Mouse (Mus musculus): ENCODE measurements around the gene Dach1.
A peak's percentile ranks its signal among the peaks of the same experiment; 100 is the strongest.

The Dach1 gene

GRCm38 (mm10) chr14:98169421-98170076, at the start of gene Dach1:
Gene Dach1, minus strand, starts transcription at chr14:98169765.
- DNase-seq (ENCODE audit: low spot score in 2 of 2), result peak in 1 of 2 experiments; percentile 21

- no peak for DNase-seq (ENCODE audit: low spot score in 2 of 2)
Observed at GRCm38 (mm10) chr14:98200089-98200488, 30.5 kb upstream of the Dach1 start.

GRCm38 (mm10) chr14:98181545-98181944, 12.0 kb upstream of the Dach1 start:
- DNase-seq (ENCODE audit: low spot score in 2 of 2), result no peak

- no peak for DNase-seq (ENCODE audit: low spot score in 2 of 2)
Observed at GRCm38 (mm10) chr14:98173831-98174230, 4.3 kb upstream of the Dach1 start.

- DNase-seq (ENCODE audit: low spot score in 2 of 2), result no peak
Observed at GRCm38 (mm10) chr14:98172394-98172905, 2.9 kb upstream of the Dach1 start.

- DNase-seq (ENCODE audit: low spot score in 2 of 2), result no peak
Observed at GRCm38 (mm10) chr14:98171861-98172260, 2.3 kb upstream of the Dach1 start.

GRCm38 (mm10) chr14:98168908-98169401, 610 bp downstream of the Dach1 start:
- peak; percentile 25 to 63 for DNase-seq (ENCODE audit: low spot score in 2 of 2)

GRCm38 (mm10) chr14:98168039-98168907, 1.3 kb downstream of the Dach1 start:
- peak; percentile 40 to 61 for DNase-seq (ENCODE audit: low spot score in 2 of 2)

GRCm38 (mm10) chr14:98167186-98168038, 2.2 kb downstream of the Dach1 start:
- DNase-seq (ENCODE audit: low spot score in 2 of 2), result peak in 1 of 2 experiments; percentile 25

GRCm38 (mm10) chr14:98166318-98166976, 3.1 kb downstream of the Dach1 start:
- DNase-seq (ENCODE audit: low spot score in 2 of 2), result no peak

- no peak for DNase-seq (ENCODE audit: low spot score in 2 of 2)
Observed at GRCm38 (mm10) chr14:98156753-98157152, 12.8 kb downstream of the Dach1 start.

- no peak for DNase-seq (ENCODE audit: low spot score in 2 of 2)
Observed at GRCm38 (mm10) chr14:98155725-98156392, 13.7 kb downstream of the Dach1 start.

GRCm38 (mm10) chr14:98154832-98155422, 14.6 kb downstream of the Dach1 start:
- no peak for DNase-seq (ENCODE audit: low spot score in 2 of 2)

- DNase-seq (ENCODE audit: low spot score in 2 of 2), result no peak
Observed at GRCm38 (mm10) chr14:98141758-98142157, 27.8 kb downstream of the Dach1 start.

- no peak for DNase-seq (ENCODE audit: low spot score in 2 of 2)
Observed at GRCm38 (mm10) chr14:98138873-98139665, 30.5 kb downstream of the Dach1 start.

GRCm38 (mm10) chr14:98134546-98134945, 35.0 kb downstream of the Dach1 start:
- no peak for DNase-seq (ENCODE audit: low spot score in 2 of 2)

GRCm38 (mm10) chr14:98123032-98123431, 46.5 kb downstream of the Dach1 start:
- DNase-seq (ENCODE audit: low spot score in 2 of 2), result no peak

GRCm38 (mm10) chr14:98116627-98117026, 52.9 kb downstream of the Dach1 start:
- no peak for DNase-seq (ENCODE audit: low spot score in 2 of 2)

GRCm38 (mm10) chr14:98113106-98113505, 56.5 kb downstream of the Dach1 start:
- DNase-seq (ENCODE audit: low spot score in 2 of 2), result no peak

All from urinary bladder, postnatal 4 days (tissue).